ENCODE assay signal across 11 mouse cellular contexts in genomic region chr3:103129367-103130159, GRCm38 (mm10). TPM values are rescaled to one million over a fixed set of nuclear protein-coding genes. Genes with fewer than 3 reads are reported as not detected.
DNase-seq lines count a peak whose midpoint lies in the region; ATAC-seq lines count a peak whose summit lies in the region.
"Had no signal": no experiment of that assay in that cellular context is flagged by ENCODE, and none has a peak within 500 bp of the region (broad histone marks: within the 10 kb centered on the region; RNA-seq: fewer than 3 reads in every experiment).

No protein-coding gene starts in this region.

- H3K36me3 ChIP-seq in heart, embryonic 12.5 days, result peaks cover 8% of the 10 kb centered on the region
- H3K36me3 ChIP-seq in liver, embryonic 11.5 days (ENCODE audit: control insufficient read depth, insufficient read depth, low read length), result peaks cover 5% of the 10 kb centered on the region; the same call in 1 of the 2 replicates
- H3K36me3 ChIP-seq: midbrain, embryonic 12.5 days had no signal

- peak overlapping the region; percentile 79 for H3K27ac ChIP-seq in heart, embryonic 12.5 days (ENCODE audit: poor library complexity, severe bottlenecking)
- peak overlapping the region; percentile 85 for H3K27ac ChIP-seq in liver, embryonic 11.5 days (ENCODE audit: low read depth, low read length)
- H3K27ac ChIP-seq: midbrain, embryonic 12.5 days had no signal

- H3K27me3 ChIP-seq in heart, embryonic 12.5 days (replicated peaks), result no peaks in the 10 kb centered on the region
- no peaks in the 10 kb centered on the region for H3K27me3 ChIP-seq in liver, embryonic 11.5 days (replicated peaks; ENCODE audit: control insufficient read depth, insufficient read depth, low read length)
- H3K27me3 ChIP-seq: midbrain, embryonic 12.5 days had no signal

- H3K4me1 ChIP-seq in heart, embryonic 12.5 days (replicated peaks), result peaks cover 19% of the 10 kb centered on the region
- H3K4me1 ChIP-seq in liver, embryonic 11.5 days (replicated peaks; ENCODE audit: control insufficient read depth, insufficient read depth, low read length), result peaks cover 36% of the 10 kb centered on the region

- H3K9me3 ChIP-seq in heart, embryonic 12.5 days (replicated peaks), result no peaks in the 10 kb centered on the region
- no peaks in the 10 kb centered on the region for H3K9me3 ChIP-seq in liver, embryonic 11.5 days (ENCODE audit: control insufficient read depth, low read length)
- H3K9me3 ChIP-seq: midbrain, embryonic 12.5 days had no signal

- intact Hi-C loops in heart, postnatal 36 days (cut with DNase I), result no loop called here

- WGBS in heart, embryonic 12.5 days, result 58% methylated on average over 8 of the region's 8 CpGs
- WGBS in liver, embryonic 11.5 days, result 45% methylated on average over 8 of the region's 8 CpGs

- H3K4me3 ChIP-seq in heart, embryonic 12.5 days, result no peak overlapping the region
- H3K4me3 ChIP-seq in liver, embryonic 11.5 days (ENCODE audit: low read depth, low read length), result 0 out of 2 replicates have a peak overlapping the region, but pooled peaks have one; percentile 32
- H3K4me3 ChIP-seq: midbrain, embryonic 12.5 days had no signal

- peak overlapping the region; percentile 55 for H3K4me2 ChIP-seq in heart, embryonic 12.5 days
- H3K4me2 ChIP-seq in liver, embryonic 11.5 days, result peak overlapping the region; percentile 67
- H3K4me2 ChIP-seq: midbrain, embryonic 12.5 days had no signal

- no peak overlapping the region for H3K9ac ChIP-seq in heart, embryonic 12.5 days
- peak overlapping the region; percentile 61 for H3K9ac ChIP-seq in liver, embryonic 11.5 days (ENCODE audit: low read depth, low read length)
- H3K9ac ChIP-seq: midbrain, embryonic 12.5 days had no signal

- ATAC-seq in heart, embryonic 12.5 days (ENCODE audit: insufficient number of reproducible peaks, low FRiP score), result peak; percentile 96
- peak; percentile 98 for ATAC-seq in liver, embryonic 11.5 days (replicated peaks; ENCODE audit: low FRiP score)
- no peak for ATAC-seq in activated CD4-positive, CD25-positive, alpha-beta regulatory T cell, adult 4 months

- no peak for DNase-seq in heart, postnatal 36 days
- DNase-seq in 416B (ENCODE audit: low read depth), result peak; percentile 47
- peak; percentile 93 for DNase-seq in c-Kit-positive CD71-positive TER-119-positive erythroid progenitor cells, embryonic 14.5 days (ENCODE audit: low spot score)
- DNase-seq in liver, embryonic 11.5 days (ENCODE audit: low spot score), result no peak
- DNase-seq in testis, postnatal 14 days (ENCODE audit: low spot score), result no peak
- DNase-seq in cerebellum, adult 9-11 months, result no peak

RNA-seq across cellular contexts. Expression of gene Dennd2c, which starts 27.2 kb away (rescaled TPM):
- polyA plus RNA-seq in heart, embryonic 12.5 days (2016; fragmentation: Nextera tagmentation; extraction: Ambion mirVana), result 5.1 and 5.9 TPM in 2 replicates
- total RNA-seq in heart, postnatal 36 days (2021), result 1 to 10 TPM; 1.9 to 2.2 TPM
- polyA plus RNA-seq in liver, embryonic 11.5 days (2014; fragmentation: Nextera tagmentation; extraction: Ambion mirVana), result 8.2 and 8.8 TPM in 2 replicates
- polyA plus RNA-seq in activated CD4-positive, CD25-positive, alpha-beta regulatory T cell, adult 4 months (2017; shearing (Covaris generic)), result 1 to 10 TPM; 1.4 TPM

RNA-seq across cellular contexts. Expression of gene Bcas2, which starts 41.9 kb away (rescaled TPM):
- 142 and 148 TPM in 2 replicates for polyA plus RNA-seq in heart, embryonic 12.5 days (2016; fragmentation: Nextera tagmentation; extraction: Ambion mirVana)
- total RNA-seq in heart, postnatal 36 days (2021), result 10 to 100 TPM; 50.4 to 54.6 TPM
- 272 and 278 TPM in 2 replicates for polyA plus RNA-seq in liver, embryonic 11.5 days (2014; fragmentation: Nextera tagmentation; extraction: Ambion mirVana)
- polyA plus RNA-seq in activated CD4-positive, CD25-positive, alpha-beta regulatory T cell, adult 4 months (2017; shearing (Covaris generic)), result 100 to 1,000 TPM; 124 to 136 TPM

RNA-seq across cellular contexts. Expression of gene Ampd1, which starts 55.7 kb away (rescaled TPM):
- polyA plus RNA-seq in heart, embryonic 12.5 days (2016; fragmentation: Nextera tagmentation; extraction: Ambion mirVana), result 0.30 TPM in 1 of 2 replicates, not detected in the other
- total RNA-seq in heart, postnatal 36 days (2021), result not detected
- 0.40 and 0.53 TPM in 2 replicates for polyA plus RNA-seq in liver, embryonic 11.5 days (2014; fragmentation: Nextera tagmentation; extraction: Ambion mirVana)
- polyA plus RNA-seq in activated CD4-positive, CD25-positive, alpha-beta regulatory T cell, adult 4 months (2017; shearing (Covaris generic)), result 1 to 10 TPM; 2.9 to 3.3 TPM
- polyA plus RNA-seq: cortical plate, adult 2 months; small intestine, adult 2 months had no signal

Comparison
In these comparisons a context has a peak if more than half of its experiments do, and no peak if none do; other contexts are left out.
1. DNase-seq: peak in 416B (single experiment) and c-Kit-positive CD71-positive TER-119-positive erythroid progenitor cells, embryonic 14.5 days (single experiment); none in heart, postnatal 36 days (0 of 2), liver, embryonic 11.5 days (single experiment), testis, postnatal 14 days (single experiment) and cerebellum, adult 9-11 months (single experiment).